Mouse (Mus musculus): ENCODE measurements around the gene Ntn4.
A peak's percentile ranks its signal among the peaks of the same experiment; 100 is the strongest.

Ntn4 gene

DNA sequence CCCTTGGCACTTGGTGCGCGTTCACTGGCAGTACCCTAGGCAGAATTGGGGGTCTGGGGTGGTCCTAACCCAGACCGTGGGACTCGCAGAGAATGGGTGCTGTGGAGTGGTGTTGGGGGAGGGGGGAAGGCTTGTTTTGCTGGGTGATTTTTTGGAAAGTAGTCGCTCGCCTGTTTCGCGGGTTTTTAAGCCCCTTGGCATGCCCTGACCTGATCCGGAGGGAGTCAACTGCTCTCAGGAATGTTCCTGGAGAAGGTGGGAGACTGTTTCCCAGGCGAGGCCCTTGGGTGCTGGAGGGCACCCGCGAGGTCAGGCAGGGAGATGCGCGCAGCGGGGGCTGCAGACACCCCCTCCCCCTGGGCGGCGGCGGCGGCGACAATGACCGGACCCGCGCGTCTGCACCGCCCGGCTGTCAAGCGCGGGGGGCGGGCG lies at the start of gene Ntn4:
Ntn4 (plus strand) TSS at position 161 of the 432 bp plus-strand sequence.
- DNase-seq: no peak

- DNase-seq: peak; percentile 36
These were observed 48.0 kb upstream of the Ntn4 start for GRCm38 (mm10) chr10:93592456-93592855.

DNA sequence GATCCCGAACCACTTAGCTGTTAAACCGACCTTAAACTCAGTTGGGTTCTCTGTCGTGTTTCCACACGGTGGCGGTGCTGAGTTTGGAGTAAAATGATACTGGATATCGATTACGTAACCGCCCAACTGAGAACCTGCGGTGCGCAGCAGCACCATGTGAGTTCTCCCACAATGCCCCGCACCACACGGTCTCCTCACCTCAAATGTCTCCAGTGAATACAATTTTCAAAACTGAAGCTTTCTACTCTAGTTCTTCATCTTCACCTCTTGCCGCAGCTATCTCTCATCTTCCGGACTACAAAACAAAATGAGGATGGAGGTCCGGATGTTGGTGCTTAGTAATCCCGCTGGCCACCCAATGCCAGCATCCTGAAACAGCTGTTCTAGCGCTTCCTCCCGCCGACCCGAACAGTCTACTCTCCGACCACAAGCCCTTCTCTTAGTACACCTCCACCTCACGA lies 46.4 kb upstream of the Ntn4 start:
- peak; percentile 90 for DNase-seq

GRCm38 (mm10) chr10:93595831-93596230 lies 44.6 kb upstream of the Ntn4 start:
- peak; percentile 23 for DNase-seq

DNA sequence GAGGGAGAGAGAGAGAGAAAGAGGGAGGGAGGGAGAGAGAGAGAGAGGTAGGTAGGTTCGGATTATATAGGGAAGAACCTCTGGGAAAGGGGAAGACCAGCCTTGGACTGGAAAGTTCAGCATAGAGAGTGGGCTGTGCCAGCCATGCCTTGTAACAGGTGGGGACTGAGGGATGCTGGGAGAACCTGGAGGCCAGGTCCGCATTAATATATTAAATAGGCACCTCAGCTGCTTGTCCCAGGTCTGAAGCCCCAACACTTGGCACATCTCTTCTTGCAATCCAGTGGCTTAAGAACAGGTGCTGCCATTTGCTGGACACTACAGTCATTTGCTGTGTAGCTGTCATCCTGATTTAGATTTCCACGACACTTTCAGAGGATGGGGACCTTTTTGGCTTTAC lies 43.8 kb upstream of the Ntn4 start:
- no peak for DNase-seq

- DNase-seq: no peak
These were observed 38.2 kb upstream of the Ntn4 start for GRCm38 (mm10) chr10:93602309-93602708.

DNA sequence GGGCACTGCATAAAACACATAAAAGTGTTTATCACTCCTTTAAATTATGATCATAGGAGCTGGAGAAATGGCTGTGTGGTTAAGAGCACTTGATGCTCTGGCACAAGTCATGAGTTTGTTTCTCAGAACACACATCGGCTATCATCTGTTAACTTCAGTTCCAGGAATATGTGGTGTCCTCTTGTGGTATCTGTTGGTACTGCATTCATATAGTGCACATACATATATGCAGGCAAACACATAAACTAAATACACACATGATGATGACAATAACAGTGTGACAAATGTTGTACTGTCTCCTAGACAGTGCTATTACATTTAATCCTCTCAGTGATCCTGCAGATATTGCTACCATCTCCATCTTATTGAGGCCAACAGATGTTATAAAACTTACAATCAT lies 37.2 kb upstream of the Ntn4 start:
- DNase-seq: no peak

DNA sequence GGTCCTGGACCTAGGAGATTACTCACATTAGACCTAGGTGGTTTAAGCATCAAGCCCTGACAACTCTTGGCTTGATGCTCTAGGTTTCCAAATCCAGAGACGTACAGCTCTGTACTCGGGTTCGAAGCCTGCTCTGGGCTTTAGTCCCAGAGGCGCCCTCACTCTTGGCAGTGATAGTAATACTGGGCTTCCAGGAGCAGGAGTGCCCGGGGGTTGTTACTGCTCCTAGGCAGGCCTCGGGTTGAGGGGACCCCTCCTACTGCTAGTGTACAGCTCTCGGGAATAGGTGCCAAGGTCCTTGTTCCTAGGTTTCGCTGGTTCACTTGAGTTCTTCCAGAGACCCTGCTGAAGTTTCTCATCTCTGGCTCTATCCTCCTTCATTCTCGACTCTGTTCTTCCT lies 34.2 kb upstream of the Ntn4 start:
- DNase-seq: no peak

DNA sequence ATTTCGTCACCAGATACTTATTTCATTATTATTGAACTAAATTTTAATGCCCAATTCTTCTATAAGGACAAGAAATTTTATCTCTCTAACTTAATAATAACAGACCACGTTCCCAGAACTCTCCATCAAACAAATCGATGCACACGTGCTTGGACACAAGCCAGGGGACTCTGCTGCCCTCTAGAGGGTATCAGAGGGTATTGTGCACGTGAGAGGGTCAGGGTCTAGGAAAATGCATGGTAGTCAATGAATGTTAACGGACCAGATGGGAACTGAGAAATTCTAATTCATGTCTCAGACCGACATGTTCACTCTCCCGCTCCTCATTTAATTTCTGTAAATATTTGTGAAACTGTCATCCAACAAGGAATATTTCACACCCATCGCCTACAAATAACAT lies 32.4 kb upstream of the Ntn4 start:
- DNase-seq: no peak

GRCm38 (mm10) chr10:93609236-93609635 lies 31.2 kb upstream of the Ntn4 start:
- DNase-seq: no peak

- DNase-seq: no peak
These were observed 29.6 kb upstream of the Ntn4 start for GRCm38 (mm10) chr10:93610896-93611295.

DNA sequence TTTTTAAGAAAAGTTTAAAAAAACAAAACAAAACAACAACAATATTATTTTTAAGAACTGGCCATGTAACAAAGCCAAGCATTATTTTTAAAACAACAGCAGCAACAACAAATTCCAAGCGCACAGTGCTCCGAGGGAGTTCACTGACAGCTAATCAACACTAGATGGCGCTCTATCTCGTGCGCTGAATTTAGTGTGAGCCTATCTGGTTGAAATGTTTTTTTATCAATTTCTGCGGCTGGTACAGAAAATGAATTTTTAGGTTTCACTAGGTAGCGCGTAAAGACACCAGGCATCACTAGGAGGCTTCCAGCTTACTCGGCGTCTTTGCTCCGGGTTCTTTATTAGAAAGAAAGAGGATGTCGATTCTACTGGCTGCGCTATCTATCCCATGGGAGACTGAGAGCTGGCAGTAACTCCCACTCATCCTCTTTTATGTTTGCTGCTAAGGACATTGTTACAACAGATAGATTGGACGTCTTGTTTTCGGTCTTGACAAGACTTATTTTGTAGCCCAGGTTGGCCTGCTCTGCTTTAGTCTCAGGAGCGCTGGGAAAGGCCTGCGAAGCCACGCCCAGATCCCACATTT lies 29.0 kb upstream of the Ntn4 start:
- peak; percentile 51 for DNase-seq

GRCm38 (mm10) chr10:93614850-93615249 lies 25.6 kb upstream of the Ntn4 start:
- DNase-seq: no peak

- peak; percentile 55 for DNase-seq
These were observed 19.9 kb upstream of the Ntn4 start for GRCm38 (mm10) chr10:93620438-93621179.

DNA sequence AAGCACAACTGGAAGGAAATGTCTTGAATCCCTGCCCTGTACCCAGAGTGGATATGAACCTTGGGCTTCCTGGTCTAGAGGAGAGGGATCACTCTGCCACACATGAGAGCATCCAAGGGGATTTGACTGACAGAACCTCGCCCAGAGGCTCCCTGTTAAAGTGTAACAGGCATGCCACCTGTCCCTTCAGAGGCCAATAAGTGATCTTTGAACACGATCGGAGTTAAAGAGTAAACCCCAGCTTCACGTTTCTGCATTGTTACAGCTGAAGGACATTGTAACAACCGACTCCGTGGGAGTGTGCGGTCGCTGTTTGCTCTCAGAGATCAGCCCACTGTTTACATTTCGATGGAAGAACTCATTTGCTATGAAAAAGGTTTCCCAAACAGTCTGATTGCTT lies 16.8 kb upstream of the Ntn4 start:
- DNase-seq: no peak

DNA sequence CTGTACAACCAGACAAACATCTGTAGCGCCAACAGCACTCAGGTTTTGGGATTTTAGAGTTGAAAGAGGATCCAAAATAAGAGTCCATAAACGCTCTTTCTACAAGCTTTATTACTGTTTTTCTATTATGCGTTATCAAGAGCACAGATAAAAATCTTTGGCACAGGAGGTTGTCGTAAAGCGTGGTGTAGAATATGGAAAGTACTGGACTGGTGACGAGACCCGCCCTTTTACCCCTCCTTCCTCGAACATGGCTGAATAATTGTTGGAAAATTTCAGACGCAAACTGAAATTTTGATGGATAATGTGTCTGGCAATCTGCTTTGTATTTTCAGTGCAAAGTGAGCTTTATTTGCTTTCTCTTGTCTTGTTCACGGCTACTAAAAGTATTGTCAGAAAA lies 16.3 kb upstream of the Ntn4 start:
- no peak for DNase-seq

DNA sequence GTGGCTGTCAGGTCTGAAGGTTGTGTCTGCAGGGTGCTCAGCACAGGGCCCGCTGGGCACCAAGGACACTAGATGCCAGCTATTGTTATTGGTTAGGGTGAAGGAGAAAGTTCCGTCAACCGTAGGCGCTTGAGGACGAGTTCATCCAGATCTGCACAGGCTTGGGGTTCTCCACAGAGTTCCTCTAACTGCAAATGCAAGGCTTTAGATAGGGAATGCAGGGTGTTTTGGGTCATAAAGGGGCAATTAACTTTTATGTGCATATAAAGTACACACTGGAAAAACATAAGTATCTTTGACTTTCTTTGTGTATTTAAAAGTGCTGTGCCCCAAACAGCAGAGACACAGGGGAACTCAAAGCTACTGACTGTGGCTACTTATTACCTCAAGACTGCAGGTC lies 10.2 kb upstream of the Ntn4 start:
- no peak for DNase-seq

DNA sequence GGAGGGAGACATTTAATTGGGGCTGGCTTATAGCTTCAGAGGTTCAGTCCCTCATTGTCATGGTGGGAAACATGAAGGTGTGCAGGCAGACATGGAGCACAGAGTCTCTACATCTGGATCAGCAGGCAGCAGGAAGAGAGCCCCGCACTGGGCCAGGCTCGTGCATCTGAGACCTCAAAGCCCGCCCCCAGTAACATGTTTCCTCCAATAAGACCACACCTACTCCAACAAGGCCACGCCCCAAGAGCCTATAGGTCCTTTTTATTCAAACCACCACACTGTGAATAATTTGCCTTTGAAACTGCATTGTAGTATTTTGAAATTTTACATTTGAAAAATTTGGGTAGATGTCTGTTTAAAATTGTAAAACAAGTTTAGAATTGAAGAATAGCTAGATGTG lies 8.4 kb upstream of the Ntn4 start:
- DNase-seq: no peak

DNA sequence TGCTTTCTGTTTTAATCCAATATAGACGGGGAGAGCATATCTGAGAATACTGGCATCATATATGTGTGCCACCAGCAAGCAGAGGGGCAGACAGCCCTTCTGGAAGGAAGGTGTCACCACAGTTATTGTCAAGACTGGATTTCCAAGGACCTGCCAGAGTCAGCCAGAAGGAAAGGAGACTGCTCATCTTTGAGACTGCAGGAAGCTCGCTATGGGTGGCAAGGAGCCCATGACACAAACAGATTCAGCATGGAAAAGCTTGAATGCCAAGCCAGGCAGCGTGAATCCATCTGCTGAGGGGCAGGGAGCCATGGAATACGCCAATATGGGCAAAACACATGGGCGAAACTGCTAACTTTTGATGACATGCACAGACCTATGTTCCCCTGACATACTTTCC lies 6.9 kb upstream of the Ntn4 start:
- DNase-seq: no peak

DNA sequence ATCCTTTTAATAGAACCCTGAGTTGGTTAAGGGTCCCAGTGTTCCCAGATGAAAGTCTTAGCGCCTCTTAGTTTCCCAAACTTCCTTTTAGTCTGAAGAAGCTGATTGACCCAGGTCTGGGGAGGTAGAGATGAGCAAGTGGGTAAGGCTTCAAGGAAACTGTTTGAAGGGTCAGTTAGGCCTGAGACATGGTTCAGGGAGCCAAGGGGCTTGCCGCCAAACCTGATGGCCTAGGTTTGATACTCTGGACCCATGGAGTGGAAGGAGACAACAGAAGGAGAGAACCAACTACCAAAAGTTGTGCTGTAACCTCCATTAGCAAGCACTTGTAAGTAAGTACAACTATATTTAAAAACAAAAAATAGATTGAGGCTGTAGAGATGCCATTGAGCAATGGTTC lies 6.5 kb upstream of the Ntn4 start:
- no peak for DNase-seq

DNA sequence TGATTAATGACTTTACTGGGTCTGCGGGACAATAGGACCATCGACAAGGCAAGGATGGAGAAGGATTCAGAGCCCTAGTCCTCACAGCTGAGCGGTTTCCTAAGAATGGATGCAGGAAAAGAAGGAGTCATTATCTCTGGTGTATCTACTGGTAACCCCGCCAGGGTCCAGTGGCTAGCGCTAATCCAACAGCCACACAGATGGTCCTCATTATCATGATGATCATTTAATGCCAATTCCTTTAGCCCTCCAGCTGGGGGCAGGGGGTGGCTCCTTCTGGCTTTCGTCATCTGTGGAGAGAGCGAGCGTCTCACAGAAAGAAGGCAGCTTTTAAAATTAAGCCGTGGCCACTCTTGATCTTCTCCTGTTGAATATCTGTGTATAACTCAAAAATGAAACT lies 4.5 kb upstream of the Ntn4 start:
- DNase-seq: no peak

- peak; percentile 54 for DNase-seq
These were observed 706 bp downstream of the Ntn4 start for GRCm38 (mm10) chr10:93640953-93641820.

- peak; percentile 27 for DNase-seq
These were observed 1.6 kb downstream of the Ntn4 start for GRCm38 (mm10) chr10:93641821-93642746.

Measured in lung, postnatal 10 days (tissue).